Mouse (Mus musculus): Measurements from ENCODE around the gene Nrip3.

Nrip3 gene

DNA sequence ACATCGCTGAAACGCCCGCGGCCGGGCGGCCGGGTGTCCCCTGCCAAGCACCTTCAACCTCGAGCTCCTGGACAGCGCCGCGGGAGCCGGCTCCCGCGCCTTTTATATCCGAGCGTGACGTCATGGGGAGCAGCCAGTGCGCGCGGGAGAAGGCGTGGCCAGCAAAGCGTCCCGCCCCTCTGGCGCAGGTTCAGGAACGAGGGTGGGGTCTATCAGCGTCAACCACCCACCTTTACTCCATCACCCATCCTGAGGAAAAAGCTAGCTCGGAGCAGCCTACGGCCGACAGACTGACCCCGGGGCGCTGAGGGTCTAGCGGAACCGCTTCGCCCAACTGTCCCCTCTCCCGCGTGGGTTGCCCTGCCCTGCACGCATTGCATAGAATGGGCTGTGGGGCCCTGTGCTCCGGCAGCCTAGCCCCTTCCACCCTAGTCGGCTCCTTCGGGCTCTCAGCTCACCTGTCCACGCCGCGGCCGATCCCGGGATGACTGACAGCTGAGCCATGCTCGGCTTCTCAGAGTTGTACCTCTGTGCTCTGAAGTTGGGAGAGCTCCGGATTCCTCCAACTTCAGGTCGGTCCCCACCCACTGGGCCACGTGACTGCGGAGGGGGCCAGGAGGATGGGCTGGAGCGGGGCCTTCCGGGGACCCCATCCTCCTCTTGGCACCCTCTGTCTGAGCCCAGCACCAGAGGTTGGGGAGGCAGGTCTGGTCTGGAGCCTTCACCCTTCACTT lies at the start of gene Nrip3:
TSS of gene Nrip3 (minus strand) at position 556 of the 734 bp plus-strand sequence.
- DNase-seq = peak; percentile 73

DNA sequence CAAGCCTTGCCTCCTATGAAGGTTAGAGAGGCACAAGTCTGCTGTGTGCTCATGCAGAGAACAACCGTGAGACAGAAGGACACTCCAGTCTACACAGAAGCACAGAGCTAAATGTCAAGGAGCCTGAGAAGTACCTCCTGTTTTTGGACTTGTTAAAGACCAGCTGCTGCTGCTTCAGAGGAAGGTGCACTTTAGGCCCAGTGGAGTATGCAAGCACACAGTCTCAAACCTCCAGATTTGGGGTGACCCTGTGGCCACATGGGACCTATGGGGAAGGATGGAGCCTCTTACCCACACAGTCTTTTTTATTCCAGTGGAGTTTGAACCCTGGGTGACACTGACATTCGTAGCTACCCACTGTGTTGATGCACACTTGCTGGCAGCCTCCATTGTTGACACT lies 49.6 kb upstream of the Nrip3 start:
- DNase-seq = no peak

DNA sequence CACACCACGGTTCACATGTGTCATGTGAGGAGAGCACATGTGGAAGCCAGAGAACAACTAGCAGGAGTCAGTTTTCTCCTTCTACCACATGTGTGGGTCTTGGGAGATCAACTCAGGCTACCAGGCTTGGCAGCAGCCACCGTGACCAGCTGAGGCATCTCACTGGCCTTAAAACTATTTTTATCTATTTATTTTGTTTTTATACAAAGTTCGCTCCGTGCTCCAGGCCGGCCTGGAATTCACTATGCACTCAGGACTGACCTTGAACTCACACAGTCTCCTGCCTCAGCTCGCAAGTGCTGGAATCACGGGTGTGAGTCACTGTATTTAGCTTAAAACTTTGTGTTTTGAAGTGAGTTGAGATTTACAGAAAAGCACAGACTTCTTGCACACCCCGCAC lies 45.1 kb upstream of the Nrip3 start:
- no peak for DNase-seq

GRCm38 (mm10) chr7:109825293-109825692 lies 43.5 kb upstream of the Nrip3 start:
- DNase-seq = no peak

DNA sequence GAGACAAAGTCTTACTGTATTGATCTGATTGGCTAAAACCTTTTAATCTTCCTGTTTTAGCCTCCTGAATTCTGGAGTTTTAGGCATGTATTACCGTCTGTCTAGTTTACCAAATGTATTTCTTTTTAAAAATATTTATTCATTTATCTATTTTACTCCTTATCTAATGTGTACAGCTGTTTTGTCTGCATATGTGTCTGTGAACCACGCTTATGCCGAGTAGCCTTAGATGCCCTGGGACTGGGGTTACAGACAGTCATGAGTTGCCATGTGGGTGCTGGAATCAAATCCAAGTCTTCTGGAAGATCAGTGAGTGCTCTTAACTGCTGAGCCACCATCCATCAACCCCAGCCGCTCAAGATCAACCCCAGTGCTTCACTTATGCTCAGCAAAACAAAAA lies 36.8 kb upstream of the Nrip3 start:
- DNase-seq = no peak

GRCm38 (mm10) chr7:109817954-109818353 lies 36.1 kb upstream of the Nrip3 start:
- no peak for DNase-seq

DNA sequence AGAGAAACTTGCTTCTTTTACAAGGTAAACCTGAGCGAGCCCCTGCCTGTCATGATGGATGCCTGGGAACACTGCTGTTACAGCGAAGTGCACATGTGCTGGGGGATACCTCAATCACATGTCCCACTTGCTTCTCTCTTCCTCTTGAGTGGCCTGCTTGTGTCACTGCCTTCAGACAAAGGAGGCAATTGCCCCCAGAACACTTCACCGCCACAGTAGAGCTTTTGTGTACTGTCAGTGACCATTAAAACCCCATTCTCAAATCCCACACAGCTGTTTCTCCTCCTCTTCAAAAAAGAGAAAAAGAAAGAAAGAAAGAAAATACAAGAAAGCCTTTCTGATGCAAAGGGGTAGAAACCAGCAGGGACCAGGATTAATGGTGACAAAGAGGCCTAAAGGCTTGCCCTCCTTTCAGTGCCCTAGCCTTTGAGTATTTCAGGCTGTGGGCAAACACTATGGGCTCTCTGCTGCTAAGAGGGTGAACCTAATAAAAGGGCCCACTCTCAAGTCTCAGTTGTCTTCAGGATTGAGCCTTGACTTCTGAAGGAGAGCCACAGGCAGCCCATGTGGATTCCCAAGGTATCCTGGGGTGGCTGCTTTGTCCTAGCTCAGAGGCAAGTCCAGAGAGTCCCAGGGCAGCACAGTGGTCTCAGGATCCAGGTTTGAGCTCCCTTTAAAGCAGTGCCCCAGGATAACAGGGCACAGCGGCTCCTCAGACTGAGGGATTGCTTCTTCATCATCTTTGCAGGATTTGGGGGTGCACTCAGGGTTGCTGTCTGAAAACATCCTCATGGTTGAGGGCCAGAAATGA lies 31.7 kb upstream of the Nrip3 start:
- no peak for DNase-seq

GRCm38 (mm10) chr7:109807616-109808485 lies 26.0 kb upstream of the Nrip3 start:
- peak; percentile 29 for DNase-seq

- DNase-seq = peak; percentile 27
Measured at GRCm38 (mm10) chr7:109804843-109805242, 23.0 kb upstream of the Nrip3 start.

DNA sequence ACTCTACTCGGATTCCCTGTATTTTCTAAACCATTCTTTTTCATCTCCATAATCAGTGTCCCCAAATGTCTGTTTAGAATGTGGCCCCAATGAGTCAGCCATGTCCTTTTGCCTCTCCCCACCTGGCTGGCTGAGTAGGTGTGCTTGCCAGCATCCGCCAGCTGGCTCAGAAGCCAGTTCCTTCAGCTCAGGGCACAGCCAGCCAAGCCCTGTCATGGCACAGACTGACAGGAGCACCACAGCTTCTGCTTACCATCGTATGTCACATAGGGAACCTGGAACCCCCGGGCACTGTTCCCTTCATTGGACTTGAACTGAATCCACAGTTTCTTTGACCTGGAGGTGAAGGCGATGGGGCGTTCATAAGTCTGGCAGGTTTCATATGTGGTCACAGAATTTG lies 22.5 kb upstream of the Nrip3 start:
- DNase-seq = peak; percentile 70

- DNase-seq = no peak
Measured at GRCm38 (mm10) chr7:109803516-109803915, 21.7 kb upstream of the Nrip3 start.

GRCm38 (mm10) chr7:109800626-109801025 lies 18.8 kb upstream of the Nrip3 start:
- no peak for DNase-seq

DNA sequence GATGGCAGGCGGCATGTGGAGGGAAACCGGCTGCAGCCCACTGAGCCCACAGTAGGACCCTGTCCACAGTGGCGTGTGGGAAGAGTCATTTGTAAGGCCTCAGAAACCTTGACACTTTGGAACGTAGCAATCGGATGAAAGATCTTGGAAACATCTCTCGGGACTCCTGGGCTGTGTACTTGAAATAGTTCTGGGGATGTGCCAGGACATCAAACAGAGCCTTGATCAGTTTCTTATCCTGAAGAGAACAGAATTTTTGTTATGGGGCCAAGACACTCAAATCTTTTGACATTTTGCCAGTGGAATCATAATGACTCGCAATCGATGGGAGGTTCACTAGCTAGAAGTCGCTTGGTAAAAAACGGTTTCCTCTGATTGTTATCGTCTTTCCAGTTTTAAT lies 17.3 kb upstream of the Nrip3 start:
- DNase-seq = no peak

- no peak for DNase-seq
Measured at GRCm38 (mm10) chr7:109795564-109795963, 13.7 kb upstream of the Nrip3 start.

DNA sequence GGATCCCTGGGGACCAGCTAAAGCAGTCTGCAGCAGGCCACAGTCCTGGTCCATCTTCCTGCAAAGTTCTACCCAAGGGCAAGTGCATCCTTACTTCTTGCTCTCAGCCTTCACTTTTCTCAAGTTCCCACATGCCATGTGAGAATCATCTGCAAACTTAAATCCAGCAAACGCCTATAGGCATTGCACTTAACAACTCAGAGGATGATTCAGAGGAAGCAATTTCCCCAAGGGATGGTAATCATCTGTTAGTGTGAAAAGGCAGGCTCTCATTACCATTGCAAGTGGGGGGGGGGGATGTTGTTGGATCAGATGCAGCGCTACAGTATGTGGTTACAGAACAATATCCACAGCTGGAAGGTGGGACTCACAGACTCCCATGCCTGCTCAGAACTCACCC lies 12.7 kb upstream of the Nrip3 start:
- DNase-seq = no peak

DNA sequence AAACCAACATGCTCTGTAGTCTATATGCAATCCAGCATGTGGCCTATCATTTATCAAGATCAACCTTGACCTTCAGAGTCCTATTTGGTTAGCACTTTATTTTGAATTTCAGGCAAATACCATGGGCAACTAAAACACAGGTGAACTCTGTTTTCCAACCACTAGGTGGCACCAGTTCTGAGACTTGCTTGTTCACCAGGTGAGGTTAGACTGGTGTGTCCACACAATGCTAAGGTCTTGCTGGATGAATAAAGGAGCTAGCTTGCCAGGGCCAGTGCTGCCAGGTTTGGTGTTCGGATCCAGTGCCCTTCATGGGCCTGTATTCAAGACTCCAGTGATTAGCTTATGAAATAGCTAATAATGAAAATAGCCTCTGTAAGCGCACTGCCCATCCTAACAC lies 10.9 kb upstream of the Nrip3 start:
- peak; percentile 63 for DNase-seq

DNA sequence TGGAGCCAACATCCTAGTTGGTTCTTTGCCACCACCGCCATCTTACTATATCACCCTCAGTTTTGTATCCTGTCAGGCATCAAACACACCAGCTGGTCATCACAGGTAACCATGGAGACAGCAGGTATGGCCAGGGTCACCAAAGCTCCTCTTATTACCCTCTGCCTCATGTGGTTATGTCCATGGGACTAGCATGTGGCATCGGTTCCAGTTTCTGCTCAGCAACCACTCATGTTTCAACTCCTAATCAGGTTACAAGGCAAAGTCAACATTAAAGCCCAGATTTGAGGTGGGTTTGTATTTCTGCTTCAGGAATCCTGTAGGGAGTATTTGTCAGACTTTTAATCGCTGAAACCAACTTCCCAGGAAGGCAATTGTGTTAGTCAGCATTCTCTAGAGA lies 9.0 kb upstream of the Nrip3 start:
- no peak for DNase-seq

DNA sequence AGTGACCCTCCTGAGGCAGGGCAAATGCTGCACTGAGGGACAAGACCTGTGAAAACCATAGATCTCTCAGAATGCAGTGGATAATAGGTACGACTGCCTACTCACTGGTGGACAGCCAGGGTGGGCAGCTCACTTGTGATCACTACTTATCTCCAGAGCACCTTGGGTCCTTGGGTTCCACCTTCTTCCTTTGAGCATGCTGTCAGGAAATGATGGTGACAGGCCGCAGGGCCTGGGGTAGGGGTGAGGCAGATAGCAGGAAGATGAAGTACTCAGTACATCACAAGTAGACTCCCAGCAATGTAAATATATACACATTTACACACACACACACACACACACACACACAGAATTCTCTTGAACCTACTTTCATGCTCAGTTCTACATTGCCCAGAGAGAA lies 6.0 kb upstream of the Nrip3 start:
- no peak for DNase-seq

GRCm38 (mm10) chr7:109783281-109783680 lies 1.5 kb upstream of the Nrip3 start:
- no peak for DNase-seq

DNA sequence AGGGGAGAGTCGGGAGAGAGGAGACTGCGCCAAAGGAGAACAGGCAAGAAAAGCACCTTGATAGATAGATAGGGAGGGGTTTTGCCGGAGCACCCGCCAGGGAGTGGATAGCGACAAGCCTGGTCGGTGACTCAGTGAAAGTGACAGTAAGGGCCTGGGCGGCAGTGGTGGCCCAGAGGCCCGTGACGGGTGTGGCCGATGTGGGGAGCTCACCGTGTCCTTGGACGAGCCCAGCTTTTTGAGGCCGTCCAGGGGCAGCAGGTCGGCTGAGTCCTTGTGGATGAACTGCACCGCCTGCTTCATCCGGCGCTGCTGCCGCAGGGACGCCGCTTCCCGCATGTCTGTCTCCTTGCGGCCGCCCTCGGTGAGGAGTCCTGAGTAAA lies 747 bp downstream of the Nrip3 start:
- no peak for DNase-seq

DNA sequence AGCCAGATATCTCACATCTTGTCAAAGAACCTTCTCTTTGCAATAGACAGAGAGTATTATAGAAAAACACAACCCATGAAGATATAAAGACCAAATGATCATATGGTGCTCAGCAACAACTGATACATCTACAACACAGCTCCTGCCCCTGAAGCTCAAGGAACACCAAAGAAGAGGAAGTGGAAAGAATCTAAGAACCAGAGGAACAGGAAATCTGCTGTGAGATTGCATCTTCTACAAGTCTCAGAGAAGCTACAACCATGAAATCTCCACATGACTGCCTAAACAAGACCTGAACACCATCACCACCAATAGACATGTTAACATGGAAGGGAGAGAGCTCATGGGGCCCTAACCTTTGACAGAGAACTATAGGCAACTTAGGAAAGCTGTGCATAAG lies 9.6 kb downstream of the Nrip3 start:
- DNase-seq = no peak

- no peak for DNase-seq
Measured at GRCm38 (mm10) chr7:109768699-109769383, 13.0 kb downstream of the Nrip3 start.
